16 mouse cellular contexts compared by ENCODE assay signal in the genomic region with DNA sequence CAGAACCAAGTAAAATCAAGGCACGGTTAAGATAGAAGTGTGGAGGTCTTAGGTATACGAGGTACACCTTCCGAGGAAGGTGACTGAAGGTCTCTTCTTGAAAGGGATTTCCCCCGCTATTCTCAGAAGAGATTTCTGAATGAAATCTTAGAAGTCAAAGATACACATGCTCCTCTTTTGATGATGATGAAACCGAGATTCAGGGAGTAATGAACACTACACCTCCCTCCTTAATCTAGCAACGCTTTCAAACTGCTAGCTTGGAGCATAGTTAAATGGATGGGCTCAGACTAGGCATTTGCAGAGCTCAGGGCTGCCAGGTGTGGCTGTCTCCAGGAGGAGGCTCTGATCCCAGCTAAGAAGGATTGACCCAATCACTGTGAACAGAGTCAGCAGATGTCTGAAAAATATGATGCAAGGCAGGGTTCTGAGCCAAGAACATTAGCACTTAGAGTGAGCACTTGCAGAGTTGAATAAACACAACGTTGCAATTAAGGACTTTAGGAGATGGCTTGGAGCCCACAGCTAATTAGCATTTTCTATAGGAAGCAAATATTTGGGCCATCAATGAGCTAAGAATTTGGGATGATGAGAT. TPM values are rescaled to one million over a fixed set of nuclear protein-coding genes. Genes with fewer than 3 reads are reported as not detected.
DNase-seq lines count a peak whose midpoint lies in the region; TF ChIP-seq lines count a peak whose summit lies in the region.
"Had no signal": no experiment of that assay in that cellular context is flagged by ENCODE, and none has a peak within 500 bp of the region (broad histone marks: within the 10 kb centered on the region; RNA-seq: fewer than 3 reads in every experiment).

No protein-coding gene starts in this region.

- peak; percentile 54 for DNase-seq in gastrocnemius, adult 18-20 months (ENCODE audit: low spot score)
- DNase-seq in gastrocnemius, postnatal 4 days (ENCODE audit: low spot score in 2 of 2): no peak
- peak; percentile 63 to 84 for DNase-seq in lung, adult 18-20 months
- DNase-seq in lung, adult 2 months: no peak
- DNase-seq in fat pad, adult 2 months (ENCODE audit: extremely low read depth, low read depth, low spot score): peak; percentile 100
- DNase-seq in retina, postnatal 7 days (ENCODE audit: low read depth, low spot score): peak; percentile 39
- DNase-seq in embryo, embryonic 9.5 days (ENCODE audit: extremely low spot score): no peak
- no peak for DNase-seq in heart, embryonic 10.5 days (ENCODE audit: low spot score)
- DNase-seq: cerebellum, adult 11-12 months; gastrocnemius, postnatal 25 days; kidney, postnatal 4 days; liver had no signal

- WGBS in lung, adult 2 months: 61% methylated on average over 7 of the region's 7 CpGs
- WGBS in heart, embryonic 10.5 days: 79% methylated on average over 7 of the region's 7 CpGs

- H3K4me3 ChIP-seq in lung, adult 2 months (replicated peaks; ENCODE audit: extremely low read depth, low read depth, low read length): no peak overlapping the region
- H3K4me3 ChIP-seq in heart, embryonic 10.5 days: no peak overlapping the region
- H3K4me3 ChIP-seq: embryonic facial prominence, embryonic 15.5 days; heart, embryonic 13.5 days; midbrain, embryonic 10.5 days; myocyte had no signal

- no peak for TF ChIP-seq CTCF in lung, adult 2 months (IDR thresholded peaks at IDR 0.05; ENCODE audit: insufficient read depth, low read length)

- peaks cover 2% of the 10 kb centered on the region for H3K4me1 ChIP-seq in lung, adult 2 months (ENCODE audit: control insufficient read depth, insufficient read depth, low read length)
- peaks cover 34% of the 10 kb centered on the region for H3K4me1 ChIP-seq in heart, embryonic 10.5 days

- H3K27me3 ChIP-seq in heart, embryonic 10.5 days (ENCODE audit: insufficient read depth, poor library complexity, severe bottlenecking): no peaks in the 10 kb centered on the region
- H3K27me3 ChIP-seq: embryonic facial prominence, embryonic 15.5 days; heart, embryonic 13.5 days had no signal

- no peak overlapping the region for H3K27ac ChIP-seq in heart, embryonic 10.5 days
- H3K27ac ChIP-seq: embryonic facial prominence, embryonic 15.5 days; heart, embryonic 13.5 days; midbrain, embryonic 10.5 days had no signal

- H3K36me3 ChIP-seq in heart, embryonic 10.5 days: no peaks in the 10 kb centered on the region
- H3K36me3 ChIP-seq: embryonic facial prominence, embryonic 15.5 days; heart, embryonic 13.5 days; midbrain, embryonic 10.5 days had no signal

- no peak for TF ChIP-seq POLR2A in lung, adult 2 months (IDR thresholded peaks at IDR 0.05; ENCODE audit: borderline replicate concordance, extremely low read depth, low read depth, low read length)

- no peaks in the 10 kb centered on the region for H3K9me3 ChIP-seq in heart, embryonic 10.5 days
- H3K9me3 ChIP-seq: embryonic facial prominence, embryonic 15.5 days; heart, embryonic 13.5 days; midbrain, embryonic 10.5 days had no signal

RNA-seq across cellular contexts. Expression of gene Atp1a1, which starts 2.5 kb away (rescaled TPM):
- 100 to 1,000 TPM in 1 of 2 experiments, 10 to 100 TPM in 1; 59.0 to 119 TPM for total RNA-seq in gastrocnemius, adult 18-20 months (2021)
- total RNA-seq in gastrocnemius, postnatal 4 days (2021): 100 to 1,000 TPM; 112 to 117 TPM
- 267 and 269 TPM in 2 replicates for polyA plus RNA-seq in lung, adult 2 months (2012; rRNA removed)
- 164 and 228 TPM in 2 replicates for polyA plus RNA-seq in heart, embryonic 10.5 days (2016; fragmentation: Nextera tagmentation; extraction: Ambion mirVana)

Comparison
In these comparisons a context has a peak if more than half of its experiments do, and no peak if none do; other contexts are left out.
1. DNase-seq: peak in gastrocnemius, adult 18-20 months (single experiment), lung, adult 18-20 months (2 of 2), fat pad, adult 2 months (single experiment) and retina, postnatal 7 days (single experiment); none in gastrocnemius, postnatal 4 days (0 of 2), lung, adult 2 months (single experiment), embryo, embryonic 9.5 days (single experiment) and heart, embryonic 10.5 days (single experiment).